Mouse (Mus musculus) heart, embryonic 13.5 days (tissue): Measurements from ENCODE around the gene Krt82. TPM values are rescaled to one million over a fixed set of nuclear protein-coding genes. Genes with fewer than 3 reads are reported as not detected.
A peak's percentile ranks its signal among the peaks of the same experiment; 100 is the strongest.
"Not testable (repeated sequence)": the region's sequence is repeated elsewhere in the genome, so short reads cannot be mapped to it uniquely, and the experiment has no call there.

ENCODE experiments used
- ATAC-seq: fragments of 200-750 bp; cut with Nextera tagmentation; 2 replicates; pipeline ENCODE4 v1.8.0; 2017; ENCODE audit warnings: moderate TSS enrichment; ENCODE audit not compliant: insufficient number of reproducible peaks, low FRiP score, low TSS enrichment; ENCODE audit errors: extremely low read depth
- H3K27ac ChIP-seq: fragments of 300-500 bp; sonication (generic); replicated peaks from 2 replicates; pipeline ENCODE4 v1.5.1; 2015; ENCODE audit warnings: moderate library complexity, mild to moderate bottlenecking, inconsistent platforms
- H3K27me3 ChIP-seq: fragments of 300-500 bp; sonication (generic); replicated peaks from 2 replicates; pipeline ENCODE4 v1.6.1; 2015; ENCODE audit warnings: mild to moderate bottlenecking, inconsistent platforms
- H3K36me3 ChIP-seq: fragments of 300-500 bp; sonication (generic); 2 replicates; pipeline ENCODE4 v1.6.1; 2015; ENCODE audit warnings: mild to moderate bottlenecking, inconsistent platforms
- H3K4me1 ChIP-seq: fragments of 300-500 bp; sonication (generic); 2 replicates; pipeline ENCODE4 v1.6.1; 2015; ENCODE audit warnings: inconsistent platforms
- H3K4me2 ChIP-seq: fragments of 300-500 bp; sonication (generic); 2 replicates; pipeline ENCODE4 v1.6.1; 2015; ENCODE audit warnings: inconsistent platforms, mild to moderate bottlenecking, moderate library complexity
- H3K4me3 ChIP-seq: fragments of 300-500 bp; sonication (generic); 2 replicates; pipeline ENCODE4 v1.5.1; 2015; ENCODE audit warnings: moderate library complexity, mild to moderate bottlenecking, inconsistent platforms
- H3K9ac ChIP-seq: fragments of 300-500 bp; sonication (generic); 2 replicates; pipeline ENCODE4 v1.6.1; 2015; ENCODE audit warnings: inconsistent platforms, mild to moderate bottlenecking, moderate library complexity
- H3K9me3 ChIP-seq: fragments of 300-500 bp; sonication (generic); 2 replicates; pipeline ENCODE4 v1.6.1; 2016; ENCODE audit warnings: inconsistent platforms
- WGBS: fragments of 180-500 bp; shearing (Covaris S2); methylation state at CpG from one replicate; pipeline ENCODE4 v1.1.7; 2015; ENCODE audit warnings: mixed read lengths; 5-methylcytosine and 5-hydroxymethylcytosine counted together
- polyA plus RNA-seq: library from polyadenylated mRNA; unstranded; fragments of >200 nt; fragmentation: Nextera tagmentation; extraction: Ambion mirVana; gene quantifications from 2 replicates; pipeline ENCODE4 v1.2.1, GENCODE M21; 2015

Krt82 gene
- polyA plus RNA-seq, 1 experiment from 2014 or later: not detected

GRCm38 (mm10) chr15:101553169-101553568 is 2.7 kb upstream of the Krt82 start:
- WGBS: 2% methylated on average over 11 of the region's 11 CpGs
- Histone ChIP-seq H3K27ac (no peak overlapping the region), H3K4me2 (peak overlapping the region; percentile 39), H3K36me3 (no peaks in the 10 kb centered on the region), H3K4me1 (peaks cover 8% of the 10 kb centered on the region), H3K9ac (peak overlapping the region; percentile 44; the same call in 1 of the 2 replicates), H3K9me3 (no peaks in the 10 kb centered on the region), H3K27me3 (peaks cover 78% of the 10 kb centered on the region), H3K4me3 (no peak overlapping the region)
- ATAC-seq: no peak

DNA sequence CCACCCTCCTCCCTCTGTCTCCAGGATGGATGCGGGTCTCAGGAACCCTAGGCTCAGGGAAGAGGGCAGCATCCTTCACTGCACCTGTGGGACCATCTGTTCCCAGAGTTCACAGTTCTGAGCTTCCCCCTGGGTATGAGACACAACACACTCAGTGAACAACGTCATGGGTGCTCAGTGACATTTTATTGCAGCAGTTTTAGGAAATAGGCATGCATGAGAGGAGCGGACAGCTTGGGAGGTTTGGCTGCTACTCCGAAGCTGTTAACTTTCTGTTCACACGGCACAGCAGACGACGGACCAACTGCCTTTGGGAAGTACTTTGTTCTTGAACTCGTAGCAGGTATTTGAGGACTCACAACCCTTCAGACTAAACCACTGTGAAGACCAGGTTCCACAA is 1.7 kb upstream of the Krt82 start:
- Histone ChIP-seq H3K4me3 (no peak overlapping the region), H3K27ac (no peak overlapping the region), H3K4me1 (peaks cover 6% of the 10 kb centered on the region; the same call in 1 of the 2 replicates), H3K9ac (no peak overlapping the region), H3K4me2 (no peak overlapping the region), H3K9me3 (no peaks in the 10 kb centered on the region), H3K36me3 (no peaks in the 10 kb centered on the region), H3K27me3 (peaks cover 82% of the 10 kb centered on the region)
- no peak for ATAC-seq
- WGBS: 80% methylated on average over 8 of the region's 8 CpGs

DNA sequence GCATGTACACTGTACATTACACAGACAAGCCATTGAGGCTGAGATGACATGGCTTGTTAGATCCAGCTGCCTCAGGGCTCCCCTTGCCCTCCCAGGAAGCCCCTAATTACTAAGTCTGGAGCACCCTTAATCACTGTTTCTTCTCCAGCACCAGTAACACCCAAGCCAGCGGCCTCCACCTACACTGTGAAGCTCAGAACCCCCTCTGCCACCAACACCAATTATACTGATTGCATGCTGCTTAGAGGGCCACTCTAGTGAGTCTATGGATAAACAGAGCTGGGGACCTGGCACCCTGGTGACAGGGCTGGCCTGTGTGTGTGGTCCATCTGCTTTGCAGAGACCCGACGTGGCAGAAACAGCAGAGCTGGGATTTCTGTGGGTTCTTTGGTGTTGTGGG is 6.0 kb downstream of the Krt82 start:
- peaks cover 65% of the 10 kb centered on the region for H3K27me3 ChIP-seq
- WGBS: 58% methylated on average over 3 of the region's 3 CpGs
- H3K4me2 ChIP-seq: no peak overlapping the region
- H3K4me3 ChIP-seq: no peak overlapping the region
- H3K36me3 ChIP-seq: no peaks in the 10 kb centered on the region
- no peaks in the 10 kb centered on the region for H3K4me1 ChIP-seq
- H3K9me3 ChIP-seq: no peaks in the 10 kb centered on the region
- no peak overlapping the region for H3K27ac ChIP-seq
- no peak for ATAC-seq
- no peak overlapping the region for H3K9ac ChIP-seq

- Histone ChIP-seq H3K4me1 (no peaks in the 10 kb centered on the region), H3K9ac (no peak overlapping the region), H3K27ac (no peak overlapping the region), H3K27me3 (peaks cover 48% of the 10 kb centered on the region), H3K4me2 (no peak overlapping the region), H3K36me3 (no peaks in the 10 kb centered on the region), H3K4me3 (no peak overlapping the region), H3K9me3 (no peaks in the 10 kb centered on the region)
- WGBS: 42% methylated on average over 9 of the region's 9 CpGs
- no peak for ATAC-seq
Measured at GRCm38 (mm10) chr15:101542543-101542942, 7.9 kb downstream of the Krt82 start.

DNA sequence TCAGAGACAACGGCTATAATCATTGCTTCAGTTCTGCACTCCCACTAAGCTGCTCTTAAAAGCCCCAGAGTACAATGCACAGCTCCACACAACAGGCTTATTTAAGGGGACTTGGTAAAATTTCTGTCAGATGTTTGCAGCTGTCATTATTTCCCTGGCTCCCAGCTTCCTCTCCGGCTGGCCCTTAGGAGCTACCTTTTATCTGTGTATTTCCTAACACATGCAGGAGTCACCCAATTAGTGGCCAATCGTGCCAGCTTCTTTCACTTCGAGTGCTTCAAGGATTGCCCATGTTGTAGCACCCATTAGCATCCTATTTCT is 11.9 kb downstream of the Krt82 start:
- H3K9ac ChIP-seq: no peak overlapping the region
- H3K4me3 ChIP-seq: no peak overlapping the region
- no peaks in the 10 kb centered on the region for H3K36me3 ChIP-seq
- no peak overlapping the region for H3K27ac ChIP-seq
- H3K4me1 ChIP-seq: no peaks in the 10 kb centered on the region
- no peak for ATAC-seq
- 57% methylated on average over 4 of the region's 4 CpGs for WGBS
- peaks cover 58% of the 10 kb centered on the region for H3K27me3 ChIP-seq
- H3K9me3 ChIP-seq: no peaks in the 10 kb centered on the region
- no peak overlapping the region for H3K4me2 ChIP-seq

- Histone ChIP-seq H3K4me1 (no peaks in the 10 kb centered on the region), H3K27me3 (peaks cover 56% of the 10 kb centered on the region), H3K4me3 (no peak overlapping the region), H3K9ac (no peak overlapping the region), H3K36me3 (no peaks in the 10 kb centered on the region), H3K4me2 (no peak overlapping the region), H3K27ac (no peak overlapping the region), H3K9me3 (no peaks in the 10 kb centered on the region)
- no peak for ATAC-seq
- WGBS: 34% methylated on average over 7 of the region's 7 CpGs
Measured at GRCm38 (mm10) chr15:101537864-101538579, 12.4 kb downstream of the Krt82 start.

DNA sequence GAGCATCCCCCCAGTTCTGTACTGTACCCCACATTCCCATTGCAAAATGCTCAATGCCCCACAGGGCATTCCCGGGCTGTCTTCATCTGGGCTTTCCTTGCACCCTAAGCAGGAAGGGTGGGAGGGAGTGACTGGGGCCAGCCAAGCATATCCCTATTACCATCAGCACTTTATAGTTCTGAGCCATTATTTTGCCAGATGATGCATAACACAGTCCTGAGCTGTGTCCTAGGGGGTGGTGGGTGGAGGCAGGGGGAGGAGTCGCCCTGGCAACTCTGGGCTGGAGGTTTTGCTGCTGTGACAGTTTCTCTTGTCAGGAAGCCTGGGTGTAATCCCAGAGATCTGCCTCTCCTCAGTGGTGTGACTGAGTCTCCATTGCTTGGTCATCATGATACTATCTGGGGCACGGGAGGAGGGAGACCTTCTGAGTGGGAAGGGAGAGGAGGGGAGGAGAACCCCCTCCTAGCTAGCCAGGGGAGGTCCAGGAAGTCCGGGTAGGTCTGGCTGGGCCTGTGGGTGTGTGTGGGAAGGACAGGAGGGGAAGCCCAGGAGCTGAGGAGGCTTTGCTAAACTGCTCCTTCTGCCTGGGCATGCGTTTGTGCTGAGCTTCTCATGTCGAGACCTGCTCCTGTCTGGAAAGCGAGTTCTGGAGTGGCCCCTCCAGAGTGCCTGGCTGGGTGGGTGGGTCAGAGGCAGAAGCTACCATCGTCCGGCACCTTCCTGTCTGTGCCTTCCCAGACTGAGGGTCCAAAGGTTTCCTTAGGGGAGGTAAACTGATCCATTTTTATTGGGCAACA is 14.2 kb downstream of the Krt82 start:
- 50% methylated on average over 9 of the region's 9 CpGs for WGBS
- Histone ChIP-seq H3K27me3 (peaks cover 40% of the 10 kb centered on the region), H3K9me3 (no peaks in the 10 kb centered on the region), H3K36me3 (no peaks in the 10 kb centered on the region), H3K4me1 (no peaks in the 10 kb centered on the region), H3K27ac (no peak overlapping the region), H3K9ac (no peak overlapping the region), H3K4me3 (no peak overlapping the region), H3K4me2 (no peak overlapping the region)
- no peak for ATAC-seq

- ATAC-seq: no peak
Measured at GRCm38 (mm10) chr15:101532720-101533119, 17.7 kb downstream of the Krt82 start, which contains the start of gene Krt84. Krt84 (minus strand) TSS chr15:101532820.

DNA sequence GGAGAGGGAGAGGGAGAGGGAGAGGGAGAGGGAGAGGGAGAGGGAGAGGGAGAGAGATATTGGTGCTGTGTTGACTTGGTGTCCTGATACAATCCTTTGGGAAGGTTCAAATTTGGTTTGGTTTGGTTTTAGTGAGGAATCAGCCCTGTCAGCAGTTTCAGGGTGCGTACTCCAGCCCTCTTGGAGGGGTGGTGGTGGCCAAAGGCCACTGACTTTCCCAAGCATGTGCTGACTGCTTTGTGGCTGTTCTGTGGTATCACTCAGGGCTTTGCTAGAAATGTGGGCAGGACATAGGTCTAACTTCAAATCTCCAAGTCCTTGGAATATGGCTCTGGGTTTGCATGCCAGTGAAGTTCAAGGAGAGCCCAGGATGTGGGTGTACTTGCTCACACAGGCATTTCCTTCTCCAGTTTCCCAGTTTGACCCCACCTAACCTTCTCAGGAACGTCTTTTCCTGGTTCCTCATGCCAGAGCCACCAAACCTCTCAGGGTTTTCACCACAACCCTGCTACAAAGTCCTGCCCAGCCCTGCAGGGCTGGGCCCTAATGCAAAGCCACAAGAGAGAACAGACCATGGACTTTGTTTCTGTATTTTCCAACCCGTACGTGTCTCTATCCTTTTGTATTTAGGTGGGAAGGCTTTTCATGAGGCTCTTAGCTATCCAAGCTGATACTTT is 27.8 kb downstream of the Krt82 start:
- no peaks in the 10 kb centered on the region for H3K9me3 ChIP-seq
- H3K36me3 ChIP-seq: no peaks in the 10 kb centered on the region
- no peak overlapping the region for H3K27ac ChIP-seq
- H3K9ac ChIP-seq: no peak overlapping the region
- H3K4me3 ChIP-seq: no peak overlapping the region
- peaks cover 72% of the 10 kb centered on the region for H3K27me3 ChIP-seq
- no peak for ATAC-seq
- no peak overlapping the region for H3K4me2 ChIP-seq
- 62% methylated on average over 4 of the region's 4 CpGs for WGBS
- H3K4me1 ChIP-seq: no peaks in the 10 kb centered on the region

More at GRCm38 (mm10) chr15:101532720-101533119, 17.7 kb downstream of the Krt82 start, which contains the start of gene Krt84:
- H3K9me3 ChIP-seq: no peaks in the 10 kb centered on the region
- 80% methylated on average over 7 of the region's 7 CpGs for WGBS
- H3K36me3 ChIP-seq: no peaks in the 10 kb centered on the region
- peaks cover 50% of the 10 kb centered on the region for H3K27me3 ChIP-seq
- no peak within 1 kb of the TSS for H3K9ac ChIP-seq
- H3K4me2 ChIP-seq: no peak within 1 kb of the TSS
- H3K4me1 ChIP-seq: no peaks in the 10 kb centered on the region
- no peak within 1 kb of the TSS for H3K27ac ChIP-seq
- H3K4me3 ChIP-seq: no peak within 1 kb of the TSS

GRCm38 (mm10) chr15:101519792-101520191 is 30.7 kb downstream of the Krt82 start:
- WGBS: 18% methylated on average over 2 of the region's 2 CpGs
- Histone ChIP-seq H3K4me3 (no peak overlapping the region), H3K9ac (no peak overlapping the region), H3K27me3 (peaks cover 47% of the 10 kb centered on the region), H3K27ac (no peak overlapping the region), H3K4me2 (no peak overlapping the region), H3K9me3 (no peaks in the 10 kb centered on the region), H3K36me3 (no peaks in the 10 kb centered on the region), H3K4me1 (no peaks in the 10 kb centered on the region)
- no peak for ATAC-seq

DNA sequence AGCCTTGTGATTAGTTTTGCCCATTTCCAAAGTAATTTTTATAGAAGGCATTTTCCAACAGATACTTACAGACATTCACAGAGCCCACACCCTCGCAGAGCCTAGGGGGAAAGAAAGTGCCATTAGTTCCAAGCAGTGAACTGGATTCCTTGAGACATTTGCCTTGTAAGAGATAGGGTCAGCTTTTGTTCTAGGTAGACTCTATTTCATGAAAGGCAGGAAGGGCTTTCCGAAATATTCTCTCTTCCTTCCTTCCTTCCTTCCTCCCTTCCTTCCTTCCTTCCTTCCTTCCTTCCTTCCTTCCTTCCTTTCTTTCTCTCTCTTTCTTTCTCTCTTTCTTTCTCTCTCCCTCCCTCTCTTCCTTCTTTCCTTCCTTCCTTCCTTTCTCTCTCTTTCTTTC is 33.3 kb downstream of the Krt82 start, which contains the start of gene Gm49425:
Gene Gm49425, minus strand, starts transcription at position 101 of the 400 bp plus-strand sequence.
- not testable (repeated sequence) for H3K9me3 ChIP-seq, H3K36me3 ChIP-seq, H3K4me1 ChIP-seq, H3K27ac ChIP-seq, H3K4me2 ChIP-seq, H3K4me3 ChIP-seq, ATAC-seq, H3K9ac ChIP-seq
- 62% methylated on average over 2 of the region's 2 CpGs for WGBS
- H3K27me3 ChIP-seq: peaks cover 32% of the 10 kb centered on the region
